Mouse (Mus musculus): ENCODE results near the gene Src.

DNA sequence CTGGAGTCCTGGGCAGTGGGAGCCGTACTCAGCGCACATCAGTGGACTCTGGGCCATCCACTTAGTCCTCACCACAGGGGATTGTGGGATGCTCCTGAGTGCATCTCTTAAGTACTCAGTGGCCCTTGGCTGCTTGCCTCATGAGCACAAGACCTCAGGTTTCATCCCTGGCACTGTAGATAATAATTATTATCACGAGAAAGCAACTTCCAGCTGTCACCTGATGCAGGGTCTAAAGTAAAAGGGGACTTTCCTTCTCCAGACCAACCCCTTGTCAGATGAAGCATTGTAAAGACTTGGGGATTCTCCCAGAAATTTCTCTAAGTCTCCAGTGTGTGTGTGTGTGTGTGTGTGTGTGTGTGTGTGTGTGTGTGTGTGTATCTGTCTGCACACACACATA, 32.7 kb downstream of the Src start:
- TF ChIP-seq CTCF (IDR thresholded peaks at IDR 0.05; ENCODE audit: extremely low read depth, insufficient read depth, low read length) (no peak), POLR2A (IDR thresholded peaks at IDR 0.05; ENCODE audit: extremely low read depth, insufficient read depth, low read length) (no peak)

All from cortical plate, adult 2 months (tissue).